Mouse (Mus musculus): ENCODE results near the gene Neurog3.

GRCm38 (mm10) chr10:62173941-62174448 lies 41.1 kb downstream of the Neurog3 start:
- TF ChIP-seq ZKSCAN1 (IDR thresholded peaks at IDR 0.05; ENCODE audit: low read depth, low read length) (no peak), POLR2A (IDR thresholded peaks at IDR 0.05; ENCODE audit: control insufficient read depth in 1 of 2, insufficient read depth in 1 of 2, low read depth in 1 of 2, low read length in 2 of 2, poor library complexity in 1 of 2) (no peak), MAFK (IDR thresholded peaks at IDR 0.05; ENCODE audit: borderline replicate concordance, low read depth, low read length) (no peak), MAX (IDR thresholded peaks at IDR 0.05; ENCODE audit: low read length) (no peak), ZC3H11A (IDR thresholded peaks at IDR 0.05; ENCODE audit: low read depth, low read length) (no peak), EP300 (IDR thresholded peaks at IDR 0.05; ENCODE audit: low read depth in 1 of 2, low read length in 2 of 2) (no peak), E2F4 (IDR thresholded peaks at IDR 0.05; ENCODE audit: borderline replicate concordance, low read depth, low read length) (no peak), JUND (IDR thresholded peaks at IDR 0.05; ENCODE audit: low read depth, low read length) (no peak), MXI1 (IDR thresholded peaks at IDR 0.05; ENCODE audit: low read depth, low read length) (no peak), CTCF (IDR thresholded peaks at IDR 0.05 in 2 of 3, conservative IDR thresholded peaks at IDR 0.05 in 1 of 3; ENCODE audit: control insufficient read depth in 1 of 3, insufficient read depth in 1 of 3, low read depth in 2 of 3, low read length in 3 of 3, poor library complexity in 1 of 3, severe bottlenecking in 1 of 3) (no peak), HCFC1 (IDR thresholded peaks at IDR 0.05; ENCODE audit: low read depth, low read length) (no peak)

Measured in MEL (cell line).